In the genomic region with DNA sequence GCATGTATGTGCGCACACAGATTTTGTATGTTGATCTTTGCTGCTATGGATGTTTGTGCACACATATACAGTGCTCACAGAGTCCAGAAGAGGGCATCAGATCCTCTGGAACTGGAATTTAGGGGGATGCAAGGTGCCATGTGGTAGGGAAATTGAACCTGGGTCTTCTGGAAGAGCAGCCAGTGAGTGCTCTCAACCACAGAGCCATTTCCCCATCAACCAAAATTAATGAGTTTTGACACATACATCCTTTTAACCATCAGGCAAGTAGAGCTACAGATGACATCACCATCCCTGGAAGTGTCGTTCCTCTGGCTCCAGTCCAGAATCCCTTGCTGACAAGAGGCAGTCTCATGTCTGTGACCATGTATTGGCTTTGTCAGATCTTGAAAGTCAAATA, we compare ENCODE assay signal across 12 mouse cellular contexts. TPM values are rescaled to one million over a fixed set of nuclear protein-coding genes. Genes with fewer than 3 reads are reported as not detected.
DNase-seq lines count a peak whose midpoint lies in the region; ATAC-seq lines count a peak whose summit lies in the region.
"Had no signal": no experiment of that assay in that cellular context is flagged by ENCODE, and none has a peak within 500 bp of the region (broad histone marks: within the 10 kb centered on the region; RNA-seq: fewer than 3 reads in every experiment).

No protein-coding gene starts in this region.

- H3K4me2 ChIP-seq in heart, embryonic 12.5 days: no peak overlapping the region
- no peak overlapping the region for H3K4me2 ChIP-seq in neural tube, embryonic 14.5 days (ENCODE audit: low read depth, low read length)
- H3K4me2 ChIP-seq: limb, embryonic 13.5 days had no signal

- no peak for ATAC-seq in heart, embryonic 12.5 days (ENCODE audit: insufficient number of reproducible peaks, low FRiP score)
- peak; percentile 66; the same call in 1 of the 2 replicates for ATAC-seq in neural tube, embryonic 14.5 days (ENCODE audit: low read depth)
- ATAC-seq: activated CD4-positive, CD25-positive, alpha-beta regulatory T cell, adult 4 months had no signal

- no peaks in the 10 kb centered on the region for H3K27me3 ChIP-seq in heart, embryonic 12.5 days (replicated peaks)
- no peaks in the 10 kb centered on the region for H3K27me3 ChIP-seq in neural tube, embryonic 14.5 days (ENCODE audit: control insufficient read depth, insufficient read depth, low read length)
- H3K27me3 ChIP-seq: limb, embryonic 13.5 days had no signal

- 59% methylated on average over 2 of the region's 2 CpGs for WGBS in heart, embryonic 12.5 days
- WGBS in neural tube, embryonic 14.5 days: 76% methylated on average over 2 of the region's 2 CpGs

- H3K9ac ChIP-seq in heart, embryonic 12.5 days: no peak overlapping the region
- H3K9ac ChIP-seq in neural tube, embryonic 14.5 days (replicated peaks; ENCODE audit: low read depth, low read length): no peak overlapping the region
- H3K9ac ChIP-seq: limb, embryonic 13.5 days had no signal

- no peaks in the 10 kb centered on the region for H3K9me3 ChIP-seq in heart, embryonic 12.5 days (replicated peaks)
- no peaks in the 10 kb centered on the region for H3K9me3 ChIP-seq in neural tube, embryonic 14.5 days (ENCODE audit: control insufficient read depth, low read length)
- H3K9me3 ChIP-seq: limb, embryonic 13.5 days had no signal

- peak; percentile 35 for DNase-seq in heart, postnatal 4 days
- no peak for DNase-seq in neural tube, embryonic 10.5 days (ENCODE audit: extremely low spot score, low spot score)
- DNase-seq in brain, adult 2 months (ENCODE audit: low read depth, low spot score): peak; percentile 14
- DNase-seq in thymus, postnatal 36 days: no peak
- no peak for DNase-seq in right cerebral cortex, postnatal 4 days
- DNase-seq: kidney, postnatal 10 days had no signal

- peaks cover 25% of the 10 kb centered on the region for H3K36me3 ChIP-seq in heart, embryonic 12.5 days
- no peaks in the 10 kb centered on the region for H3K36me3 ChIP-seq in neural tube, embryonic 14.5 days (ENCODE audit: control insufficient read depth, insufficient read depth, low read length)

- no peak overlapping the region for H3K27ac ChIP-seq in heart, embryonic 12.5 days (ENCODE audit: poor library complexity, severe bottlenecking)
- H3K27ac ChIP-seq in neural tube, embryonic 14.5 days (ENCODE audit: low read depth, low read length): no peak overlapping the region
- H3K27ac ChIP-seq: limb, embryonic 13.5 days had no signal

- H3K4me1 ChIP-seq in heart, embryonic 12.5 days (replicated peaks): no peaks in the 10 kb centered on the region; the same call in 1 of the 2 replicates
- no peaks in the 10 kb centered on the region for H3K4me1 ChIP-seq in neural tube, embryonic 14.5 days (ENCODE audit: control insufficient read depth, insufficient read depth, low read length)
- H3K4me1 ChIP-seq: limb, embryonic 13.5 days had no signal

- no peak overlapping the region for H3K4me3 ChIP-seq in heart, embryonic 12.5 days
- no peak overlapping the region for H3K4me3 ChIP-seq in neural tube, embryonic 14.5 days (ENCODE audit: low read depth, low read length)
- H3K4me3 ChIP-seq: limb, embryonic 13.5 days had no signal

RNA-seq across cellular contexts. Expression of gene Ffar4, which starts 20.6 kb away (rescaled TPM):
- total RNA-seq in heart, postnatal 4 days (2021): under 1 TPM in 1 of 2 experiments, not detected in 1; 0.38 TPM
- not detected in 2 replicates for polyA plus RNA-seq in heart, embryonic 12.5 days (2016; fragmentation: Nextera tagmentation; extraction: Ambion mirVana)
- 0.43 TPM in 1 of 2 replicates, not detected in the other for polyA plus RNA-seq in neural tube, embryonic 14.5 days (2014; fragmentation: Nextera tagmentation; extraction: Ambion mirVana)
- total RNA-seq: neutrophil, adult 5-6 weeks had no signal
- polyA plus RNA-seq: limb, embryonic 13.5 days had no signal

RNA-seq across cellular contexts. Expression of gene Cep55, which starts 21.4 kb away (rescaled TPM):
- total RNA-seq in heart, postnatal 4 days (2021): 10 to 100 TPM; 18.5 to 20.3 TPM
- polyA plus RNA-seq in heart, embryonic 12.5 days (2016; fragmentation: Nextera tagmentation; extraction: Ambion mirVana): 34.5 and 35.9 TPM in 2 replicates
- polyA plus RNA-seq in neural tube, embryonic 14.5 days (2014; fragmentation: Nextera tagmentation; extraction: Ambion mirVana): 2.7 and 2.8 TPM in 2 replicates

RNA-seq across cellular contexts. Expression of gene Myof, which starts 32.9 kb away (rescaled TPM):
- 10 to 100 TPM; 15.5 to 16.4 TPM for total RNA-seq in heart, postnatal 4 days (2021)
- 8.9 and 9.4 TPM in 2 replicates for polyA plus RNA-seq in heart, embryonic 12.5 days (2016; fragmentation: Nextera tagmentation; extraction: Ambion mirVana)
- polyA plus RNA-seq in neural tube, embryonic 14.5 days (2014; fragmentation: Nextera tagmentation; extraction: Ambion mirVana): 0.74 and 4.0 TPM in 2 replicates

RNA-seq across cellular contexts. Expression of gene Rbp4, which starts 48.8 kb away (rescaled TPM):
- total RNA-seq in heart, postnatal 4 days (2021): 1 to 10 TPM in 1 of 2 experiments, under 1 TPM in 1; 0.77 to 1.1 TPM
- 5.9 and 24.1 TPM in 2 replicates for polyA plus RNA-seq in heart, embryonic 12.5 days (2016; fragmentation: Nextera tagmentation; extraction: Ambion mirVana)
- 1.6 and 6.9 TPM in 2 replicates for polyA plus RNA-seq in neural tube, embryonic 14.5 days (2014; fragmentation: Nextera tagmentation; extraction: Ambion mirVana)
- total RNA-seq: neutrophil, adult 5-6 weeks had no signal
- polyA plus RNA-seq: activated CD4-positive, CD25-positive, alpha-beta regulatory T cell, adult 4 months had no signal

RNA-seq across cellular contexts. Expression of gene Pde6c, which starts 56.3 kb away (rescaled TPM):
- not detected for total RNA-seq in heart, postnatal 4 days (2021)
- polyA plus RNA-seq in heart, embryonic 12.5 days (2016; fragmentation: Nextera tagmentation; extraction: Ambion mirVana): not detected in 2 replicates
- polyA plus RNA-seq in neural tube, embryonic 14.5 days (2014; fragmentation: Nextera tagmentation; extraction: Ambion mirVana): not detected in 2 replicates
- total RNA-seq: neutrophil, adult 5-6 weeks had no signal
- polyA plus RNA-seq: activated CD4-positive, CD25-positive, alpha-beta regulatory T cell, adult 4 months; heart, embryonic 16.5 days; limb, embryonic 13.5 days had no signal

Comparison
In these comparisons a context has a peak if more than half of its experiments do, and no peak if none do; other contexts are left out.
1. DNase-seq: peak in heart, postnatal 4 days (single experiment) and brain, adult 2 months (single experiment); none in neural tube, embryonic 10.5 days (single experiment), thymus, postnatal 36 days (0 of 2) and right cerebral cortex, postnatal 4 days (single experiment).